Mouse (Mus musculus) layer of hippocampus, postnatal 14 days (tissue): ENCODE measurements around the gene Obp2a. TPM values are rescaled to one million over a fixed set of nuclear protein-coding genes. Genes with fewer than 3 reads are reported as not detected.
A peak's percentile ranks its signal among the peaks of the same experiment; 100 is the strongest.
"Not testable (repeated sequence)": the region's sequence is repeated elsewhere in the genome, so short reads cannot be mapped to it uniquely, and the experiment has no call there.

Source experiments
- DNase-seq, 2 experiments: peaks; one replicate each; pipeline ENCODE4 v3.0.0; 2021 to 2022; ENCODE audit warnings: low spot score in 2 of 2, mixed read lengths in 1 of 2
- total RNA-seq, 2 experiments: library from RNA; stranded (reverse); gene quantifications; 2 replicates each; pipeline ENCODE4 v1.2.3; 2021

The Obp2a gene
- total RNA-seq, 2 experiments from 2014 or later: not detected

- DNase-seq: not testable (repeated sequence)
These were observed 9.2 kb downstream of the Obp2a start for GRCm38 (mm10) chr2:25709056-25709455.

GRCm38 (mm10) chr2:25709791-25710190 lies 9.9 kb downstream of the Obp2a start:
- DNase-seq: peak in 1 of 2 experiments; percentile 16

- DNase-seq: not testable (repeated sequence)
These were observed 11.8 kb downstream of the Obp2a start for GRCm38 (mm10) chr2:25711641-25712040.

- no peak for DNase-seq
These were observed 17.4 kb downstream of the Obp2a start for GRCm38 (mm10) chr2:25717222-25717621.

- DNase-seq: no peak
These were observed 33.5 kb downstream of the Obp2a start for GRCm38 (mm10) chr2:25733199-25733930.

- not testable (repeated sequence) for DNase-seq
These were observed 36.9 kb downstream of the Obp2a start, which contains the start of gene Obp2b for GRCm38 (mm10) chr2:25736709-25737108. TSS of gene Obp2b (plus strand) at chr2:25737009.

- DNase-seq: no peak
These were observed 41.8 kb downstream of the Obp2a start for GRCm38 (mm10) chr2:25741671-25742070.

Other genes starting within 250 kb of the Obp2a start
- gene Clic3, start 243.2 kb upstream of the Obp2a start, total RNA-seq: under 1 TPM in 1 of 2 experiments, not detected in 1; 0.58 TPM
- 10 to 100 TPM; 52.1 to 57.7 TPM for gene Paxx, start 238.9 kb upstream of the Obp2a start, total RNA-seq
- 100 to 1,000 TPM; 234 to 420 TPM for gene Ptgds, start 230.0 kb upstream of the Obp2a start, total RNA-seq
- gene Lcn12, start 206.1 kb upstream of the Obp2a start, total RNA-seq: not detected
- 100 to 1,000 TPM; 130 to 134 TPM for gene Fbxw5, start 199.3 kb upstream of the Obp2a start, total RNA-seq
- 1 to 10 TPM; 1.5 to 1.7 TPM for gene C8g, start 198.3 kb upstream of the Obp2a start, total RNA-seq
- 10 to 100 TPM in 1 of 2 experiments, 1 to 10 TPM in 1; 9.8 to 11.1 TPM for gene Traf2, start 153.1 kb upstream of the Obp2a start, total RNA-seq
- 100 to 1,000 TPM; 214 to 226 TPM for gene Edf1, start 142.2 kb upstream of the Obp2a start, total RNA-seq
- 1 to 10 TPM; 1.7 to 2.6 TPM for gene Mamdc4, start 125.2 kb upstream of the Obp2a start, total RNA-seq
- 10 to 100 TPM; 81.2 to 83.8 TPM for gene Phpt1, start 124.8 kb upstream of the Obp2a start, total RNA-seq
- gene Ajm1, start 118.3 kb upstream of the Obp2a start, total RNA-seq: 100 to 1,000 TPM in 1 of 2 experiments, 10 to 100 TPM in 1; 99.8 to 103 TPM
- gene Rabl6, start 91.5 kb upstream of the Obp2a start, total RNA-seq: 100 to 1,000 TPM; 105 to 107 TPM
- gene Ccdc183, start 82.4 kb upstream of the Obp2a start, total RNA-seq: not detected
- gene Tmem141, start 78.0 kb upstream of the Obp2a start, total RNA-seq: 10 to 100 TPM; 25.0 TPM
- gene Fcna, start 72.0 kb upstream of the Obp2a start, total RNA-seq: 1 to 10 TPM; 1.0 to 1.4 TPM
- gene Lcn8, start 46.9 kb upstream of the Obp2a start, total RNA-seq: not detected
- not detected for gene Lcn5, start 42.1 kb upstream of the Obp2a start, total RNA-seq
- gene Lcn6, start 23.3 kb upstream of the Obp2a start, total RNA-seq: not detected
- gene Lcn10, start 17.3 kb upstream of the Obp2a start, total RNA-seq: not detected
- 10 to 100 TPM; 80.9 to 82.5 TPM for gene Bmyc, start 6.7 kb downstream of the Obp2a start, total RNA-seq
- not detected for gene Obp2b, start 37.0 kb downstream of the Obp2a start, total RNA-seq
- gene Lcn3, start 65.5 kb downstream of the Obp2a start, total RNA-seq: not detected
- not detected for gene Lcn11, start 77.0 kb downstream of the Obp2a start, total RNA-seq
- gene Gm13539, start 82.2 kb downstream of the Obp2a start, total RNA-seq: not detected
- gene Glt6d1, start 115.8 kb downstream of the Obp2a start, total RNA-seq: not detected
- not detected for gene Lcn9, start 123.1 kb downstream of the Obp2a start, total RNA-seq
- gene Sohlh1, start 147.2 kb downstream of the Obp2a start, total RNA-seq: not detected
- gene Kcnt1, start 163.7 kb downstream of the Obp2a start, total RNA-seq: 10 to 100 TPM; 43.8 to 69.9 TPM